Mouse (Mus musculus): ENCODE measurements around the gene Pak6.
"Not testable (repeated sequence)": the region's sequence is repeated elsewhere in the genome, so short reads cannot be mapped to it uniquely, and the experiment has no call there.

The Pak6 gene

GRCm38 (mm10) chr2:118662902-118663803 lies at the start of gene Pak6:
Gene Pak6, plus strand, starts transcription at chr2:118663303.
- no peak for DNase-seq

GRCm38 (mm10) chr2:118618013-118618412 lies 45.1 kb upstream of the Pak6 start:
- no peak for DNase-seq

GRCm38 (mm10) chr2:118620101-118620500 lies 43.0 kb upstream of the Pak6 start:
- no peak for DNase-seq

- DNase-seq = no peak
These were observed 42.5 kb upstream of the Pak6 start for GRCm38 (mm10) chr2:118620608-118621007.

GRCm38 (mm10) chr2:118629276-118629675 lies 33.8 kb upstream of the Pak6 start:
- no peak for DNase-seq

- no peak for DNase-seq
These were observed 29.7 kb upstream of the Pak6 start for GRCm38 (mm10) chr2:118633441-118633840.

GRCm38 (mm10) chr2:118637258-118637657 lies 25.8 kb upstream of the Pak6 start:
- no peak for DNase-seq

GRCm38 (mm10) chr2:118637888-118638526 lies 25.1 kb upstream of the Pak6 start:
- peak; percentile 36 to 77 for DNase-seq

- no peak for DNase-seq
These were observed 24.4 kb upstream of the Pak6 start for GRCm38 (mm10) chr2:118638686-118639085.

GRCm38 (mm10) chr2:118641147-118641546 lies 22.0 kb upstream of the Pak6 start:
- peak in 1 of 2 experiments; percentile 38 for DNase-seq

- no peak for DNase-seq
These were observed 20.7 kb upstream of the Pak6 start for GRCm38 (mm10) chr2:118642431-118642830.

GRCm38 (mm10) chr2:118642942-118643341 lies 20.2 kb upstream of the Pak6 start:
- no peak for DNase-seq

- DNase-seq = no peak
These were observed 16.4 kb upstream of the Pak6 start for GRCm38 (mm10) chr2:118646665-118647064.

- not testable (repeated sequence) for DNase-seq
These were observed 12.4 kb upstream of the Pak6 start for GRCm38 (mm10) chr2:118650697-118651096.

GRCm38 (mm10) chr2:118656688-118657281 lies 6.3 kb upstream of the Pak6 start:
- DNase-seq = peak in 1 of 2 experiments; percentile 40

GRCm38 (mm10) chr2:118658457-118658856 lies 4.6 kb upstream of the Pak6 start:
- no peak for DNase-seq

- peak in 1 of 2 experiments; percentile 50 for DNase-seq
These were observed 4.0 kb upstream of the Pak6 start for GRCm38 (mm10) chr2:118659077-118659476.

- DNase-seq = no peak
These were observed 3.6 kb upstream of the Pak6 start for GRCm38 (mm10) chr2:118659493-118659892.

- DNase-seq = no peak
These were observed 3.1 kb upstream of the Pak6 start for GRCm38 (mm10) chr2:118659998-118660452.

GRCm38 (mm10) chr2:118661891-118662290 lies 1.2 kb upstream of the Pak6 start:
- no peak for DNase-seq

GRCm38 (mm10) chr2:118663804-118664766 lies 982 bp downstream of the Pak6 start:
- DNase-seq = peak in 1 of 2 experiments; percentile 50

- DNase-seq = peak; percentile 30 to 48
These were observed 1.9 kb downstream of the Pak6 start for GRCm38 (mm10) chr2:118664975-118665516.
